Mouse (Mus musculus): Measurements from ENCODE around the gene Cdk7. TPM values are rescaled to one million over a fixed set of nuclear protein-coding genes. Genes with fewer than 3 reads are reported as not detected.
"Not testable (repeated sequence)": the region's sequence is repeated elsewhere in the genome, so short reads cannot be mapped to it uniquely, and the experiment has no call there.

Gene Cdk7
- polyA plus RNA-seq, 1 experiment from 2014 or later: 85.7 TPM

- no peak overlapping the region for H3K4me2 ChIP-seq (ENCODE audit: low read depth, low read length)
- no peak overlapping the region for H3K4me3 ChIP-seq (ENCODE audit: low read depth, low read length)
- ATAC-seq (ENCODE audit: low read depth): no peak
- no peak overlapping the region for H3K9ac ChIP-seq (ENCODE audit: low read depth, low read length)
- no peak for DNase-seq (ENCODE audit: low spot score)
- peaks cover 6% of the 10 kb centered on the region; the same call in 1 of the 2 replicates for H3K36me3 ChIP-seq (ENCODE audit: control insufficient read depth, insufficient read depth, low read length)
- H3K9me3 ChIP-seq (ENCODE audit: control insufficient read depth, low read length): no peaks in the 10 kb centered on the region
- no peak overlapping the region for H3K27ac ChIP-seq (replicated peaks; ENCODE audit: low read depth, low read length)
- peaks cover 5% of the 10 kb centered on the region; the same call in 1 of the 2 replicates for H3K4me1 ChIP-seq (ENCODE audit: control insufficient read depth, insufficient read depth, low read length)
- 90% methylated on average over 5 of the region's 5 CpGs for WGBS
- no peaks in the 10 kb centered on the region for H3K27me3 ChIP-seq (replicated peaks; ENCODE audit: control insufficient read depth, insufficient read depth, low read length)
Measured at GRCm38 (mm10) chr13:100742831-100743230, 12.1 kb upstream of the Cdk7 start.

- DNase-seq (ENCODE audit: low spot score) (no peak), ATAC-seq (ENCODE audit: low read depth) (no peak)
- Histone ChIP-seq H3K9ac (ENCODE audit: low read depth, low read length) (no peak overlapping the region), H3K4me1 (ENCODE audit: control insufficient read depth, insufficient read depth, low read length) (peaks cover 7% of the 10 kb centered on the region), H3K27me3 (replicated peaks; ENCODE audit: control insufficient read depth, insufficient read depth, low read length) (no peaks in the 10 kb centered on the region), H3K36me3 (ENCODE audit: control insufficient read depth, insufficient read depth, low read length) (peaks cover 23% of the 10 kb centered on the region), H3K4me3 (ENCODE audit: low read depth, low read length) (no peak overlapping the region), H3K27ac (replicated peaks; ENCODE audit: low read depth, low read length) (no peak overlapping the region), H3K9me3 (ENCODE audit: control insufficient read depth, low read length) (no peaks in the 10 kb centered on the region), H3K4me2 (ENCODE audit: low read depth, low read length) (no peak overlapping the region)
- WGBS: 96% methylated on average over 2 of the region's 2 CpGs
Measured at GRCm38 (mm10) chr13:100732756-100733155, 2.0 kb upstream of the Cdk7 start.

GRCm38 (mm10) chr13:100731462-100732046 lies 815 bp upstream of the Cdk7 start:
- Histone ChIP-seq H3K4me3 (ENCODE audit: low read depth, low read length) (peak overlapping the region; percentile 87; the same call in 1 of the 2 replicates), H3K4me2 (ENCODE audit: low read depth, low read length) (peak overlapping the region; percentile 76; the same call in 1 of the 2 replicates), H3K36me3 (ENCODE audit: control insufficient read depth, insufficient read depth, low read length) (peaks cover 24% of the 10 kb centered on the region), H3K27ac (replicated peaks; ENCODE audit: low read depth, low read length) (peak overlapping the region; percentile 95)
- H3K27me3 ChIP-seq (replicated peaks; ENCODE audit: control insufficient read depth, insufficient read depth, low read length); H3K9ac ChIP-seq (ENCODE audit: low read depth, low read length); DNase-seq (ENCODE audit: low spot score); ATAC-seq (ENCODE audit: low read depth); H3K9me3 ChIP-seq (ENCODE audit: control insufficient read depth, low read length); H3K4me1 ChIP-seq (ENCODE audit: control insufficient read depth, insufficient read depth, low read length): not testable (repeated sequence)
- 87% methylated on average over 5 of the region's 6 CpGs for WGBS

- DNase-seq (ENCODE audit: low spot score) (no peak), ATAC-seq (ENCODE audit: low read depth) (no peak)
- under 1% methylated on average over 29 of the region's 30 CpGs for WGBS
Measured at GRCm38 (mm10) chr13:100730153-100730860, 432 bp downstream of the Cdk7 start.

GRCm38 (mm10) chr13:100728530-100728929 lies 2.2 kb downstream of the Cdk7 start:
- 89% methylated on average over 4 of the region's 4 CpGs for WGBS
- H3K4me2 ChIP-seq (ENCODE audit: low read depth, low read length): not testable (repeated sequence)

More at GRCm38 (mm10) chr13:100730153-100730860, 432 bp downstream of the Cdk7 start:
- Histone ChIP-seq H3K27ac (replicated peaks; ENCODE audit: low read depth, low read length) (peak overlapping the region; percentile 95), H3K9me3 (ENCODE audit: control insufficient read depth, low read length) (no peaks in the 10 kb centered on the region), H3K4me1 (ENCODE audit: control insufficient read depth, insufficient read depth, low read length) (peaks cover 7% of the 10 kb centered on the region), H3K4me3 (ENCODE audit: low read depth, low read length) (peak overlapping the region; percentile 87), H3K4me2 (ENCODE audit: low read depth, low read length) (peak overlapping the region; percentile 76), H3K27me3 (replicated peaks; ENCODE audit: control insufficient read depth, insufficient read depth, low read length) (no peaks in the 10 kb centered on the region), H3K9ac (ENCODE audit: low read depth, low read length) (peak overlapping the region; percentile 94), H3K36me3 (ENCODE audit: control insufficient read depth, insufficient read depth, low read length) (peaks cover 24% of the 10 kb centered on the region)

GRCm38 (mm10) chr13:100728086-100728485 lies 2.7 kb downstream of the Cdk7 start:
- Histone ChIP-seq H3K4me2 (ENCODE audit: low read depth, low read length) (no peak overlapping the region), H3K9ac (ENCODE audit: low read depth, low read length) (no peak overlapping the region), H3K27me3 (replicated peaks; ENCODE audit: control insufficient read depth, insufficient read depth, low read length) (no peaks in the 10 kb centered on the region), H3K4me3 (ENCODE audit: low read depth, low read length) (no peak overlapping the region), H3K4me1 (ENCODE audit: control insufficient read depth, insufficient read depth, low read length) (peaks cover 7% of the 10 kb centered on the region), H3K9me3 (ENCODE audit: control insufficient read depth, low read length) (no peaks in the 10 kb centered on the region), H3K36me3 (ENCODE audit: control insufficient read depth, insufficient read depth, low read length) (peaks cover 24% of the 10 kb centered on the region), H3K27ac (replicated peaks; ENCODE audit: low read depth, low read length) (no peak overlapping the region)
- WGBS: 90% methylated on average over 5 of the region's 5 CpGs
- DNase-seq (ENCODE audit: low spot score) (no peak), ATAC-seq (ENCODE audit: low read depth) (no peak)

More at GRCm38 (mm10) chr13:100728530-100728929, 2.2 kb downstream of the Cdk7 start:
- H3K4me3 ChIP-seq (ENCODE audit: low read depth, low read length); ATAC-seq (ENCODE audit: low read depth); DNase-seq (ENCODE audit: low spot score); H3K9ac ChIP-seq (ENCODE audit: low read depth, low read length); H3K27ac ChIP-seq (replicated peaks; ENCODE audit: low read depth, low read length); H3K9me3 ChIP-seq (ENCODE audit: control insufficient read depth, low read length); H3K4me1 ChIP-seq (ENCODE audit: control insufficient read depth, insufficient read depth, low read length); H3K27me3 ChIP-seq (replicated peaks; ENCODE audit: control insufficient read depth, insufficient read depth, low read length): not testable (repeated sequence)
- H3K36me3 ChIP-seq (ENCODE audit: control insufficient read depth, insufficient read depth, low read length): peaks cover 24% of the 10 kb centered on the region

- Histone ChIP-seq H3K27ac (replicated peaks; ENCODE audit: low read depth, low read length) (no peak overlapping the region), H3K4me3 (ENCODE audit: low read depth, low read length) (no peak overlapping the region), H3K9me3 (ENCODE audit: control insufficient read depth, low read length) (no peaks in the 10 kb centered on the region), H3K27me3 (replicated peaks; ENCODE audit: control insufficient read depth, insufficient read depth, low read length) (no peaks in the 10 kb centered on the region), H3K36me3 (ENCODE audit: control insufficient read depth, insufficient read depth, low read length) (peaks cover 48% of the 10 kb centered on the region), H3K4me1 (ENCODE audit: control insufficient read depth, insufficient read depth, low read length) (peaks cover 7% of the 10 kb centered on the region), H3K9ac (ENCODE audit: low read depth, low read length) (no peak overlapping the region), H3K4me2 (ENCODE audit: low read depth, low read length) (no peak overlapping the region)
- no peak for ATAC-seq (ENCODE audit: low read depth)
- no peak for DNase-seq (ENCODE audit: low spot score)
- WGBS: 87% methylated on average over 10 of the region's 10 CpGs
Measured at GRCm38 (mm10) chr13:100725194-100725593, 5.5 kb downstream of the Cdk7 start.

GRCm38 (mm10) chr13:100724051-100724754 lies 6.5 kb downstream of the Cdk7 start:
- H3K27ac ChIP-seq (replicated peaks; ENCODE audit: low read depth, low read length): no peak overlapping the region
- DNase-seq (ENCODE audit: low spot score): no peak
- no peak overlapping the region for H3K4me2 ChIP-seq (ENCODE audit: low read depth, low read length)
- H3K36me3 ChIP-seq (ENCODE audit: control insufficient read depth, insufficient read depth, low read length): peaks cover 58% of the 10 kb centered on the region
- H3K9me3 ChIP-seq (ENCODE audit: control insufficient read depth, low read length): no peaks in the 10 kb centered on the region
- H3K27me3 ChIP-seq (replicated peaks; ENCODE audit: control insufficient read depth, insufficient read depth, low read length): no peaks in the 10 kb centered on the region
- no peak overlapping the region for H3K4me3 ChIP-seq (ENCODE audit: low read depth, low read length)
- H3K9ac ChIP-seq (ENCODE audit: low read depth, low read length): no peak overlapping the region
- 78% methylated on average over 7 of the region's 7 CpGs for WGBS
- ATAC-seq (ENCODE audit: low read depth): no peak
- H3K4me1 ChIP-seq (ENCODE audit: control insufficient read depth, insufficient read depth, low read length): peaks cover 3% of the 10 kb centered on the region

Measured in embryonic facial prominence, embryonic 14.5 days (tissue).